Mouse (Mus musculus): ENCODE data around the gene Txn2. TPM values are rescaled to one million over a fixed set of nuclear protein-coding genes. Genes with fewer than 3 reads are reported as not detected.

The Txn2 gene
- total RNA-seq, 4 experiments from 2014 or later: 189 to 214 (median 212) TPM

- peak in 1 of 2 experiments; percentile 28 for DNase-seq (ENCODE audit: low spot score in 2 of 2)
Observed at GRCm38 (mm10) chr15:77934326-77934725, 5.5 kb upstream of the Txn2 start.

DNA sequence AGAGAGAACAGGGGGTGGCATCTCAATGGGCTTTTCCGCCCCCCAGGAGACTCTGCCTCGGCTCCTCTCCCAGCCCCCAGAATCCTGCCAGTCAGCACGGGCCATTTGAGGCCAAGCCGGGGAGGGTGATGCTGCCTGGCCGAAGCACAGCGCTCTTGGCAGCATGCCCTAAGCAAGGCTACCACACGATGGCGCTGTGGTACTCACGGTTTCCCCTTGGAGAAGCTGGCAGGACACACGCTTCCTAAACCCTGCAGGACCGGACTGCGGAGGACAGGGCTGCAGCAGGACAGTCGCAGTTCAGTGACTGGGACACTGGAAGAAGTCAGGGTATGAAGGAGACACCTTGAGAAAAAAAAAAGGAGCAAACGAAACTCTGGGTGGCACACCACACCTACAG is 5.0 kb upstream of the Txn2 start:
- DNase-seq (ENCODE audit: low spot score in 2 of 2): peak; percentile 99

GRCm38 (mm10) chr15:77933222-77933621 is 4.4 kb upstream of the Txn2 start:
- no peak for DNase-seq (ENCODE audit: low spot score in 2 of 2)

DNA sequence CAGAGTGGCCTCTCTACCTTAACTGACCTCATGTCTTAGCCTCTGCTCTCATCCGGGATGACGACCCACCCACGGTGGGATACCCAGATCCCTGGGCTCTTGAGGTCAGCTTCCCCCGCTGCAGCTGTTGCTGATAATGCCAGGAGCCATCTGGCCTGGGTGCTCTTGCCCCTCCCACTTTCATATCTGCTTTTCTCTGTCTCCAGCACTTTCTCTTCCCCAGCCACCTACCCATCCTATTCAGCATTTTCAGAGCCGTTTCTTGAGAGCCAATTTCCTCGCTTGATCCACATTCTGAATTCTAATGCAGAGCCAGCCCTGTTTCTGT is 2.8 kb upstream of the Txn2 start:
- DNase-seq (ENCODE audit: low spot score in 2 of 2): peak in 1 of 2 experiments; percentile 25

DNA sequence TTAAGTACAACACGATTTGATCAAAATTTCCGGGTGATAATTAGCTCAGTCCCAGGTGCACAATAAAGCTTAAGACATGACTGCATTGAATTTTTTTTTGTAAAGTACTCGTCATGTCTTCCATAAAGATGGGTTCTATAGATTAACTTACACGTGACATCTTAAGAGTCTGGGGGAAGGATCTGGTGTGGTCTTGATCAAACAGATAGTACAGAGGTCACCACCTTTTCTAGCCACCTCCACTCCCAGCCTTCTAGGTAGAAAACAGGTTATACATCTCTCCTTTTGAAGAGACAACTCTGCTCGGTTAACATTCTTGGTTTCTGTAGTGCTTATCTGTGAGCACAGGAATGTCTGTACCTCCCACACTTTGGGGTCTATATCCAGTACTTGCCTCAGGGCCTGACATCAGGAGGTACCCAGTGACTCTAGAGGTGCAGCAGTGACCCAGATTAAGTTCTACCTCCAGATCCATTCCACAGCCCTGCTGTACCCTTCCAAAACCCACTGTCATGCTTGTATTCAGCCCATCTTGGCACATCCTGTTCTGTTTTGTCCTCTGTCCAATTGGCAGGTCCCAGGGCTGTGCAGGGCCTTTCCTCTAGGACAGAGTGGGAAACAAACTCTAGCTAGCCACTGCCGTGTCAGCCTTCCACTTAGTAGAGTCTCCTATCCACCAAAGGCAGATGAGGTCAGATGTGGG is 2.3 kb upstream of the Txn2 start:
- no peak for DNase-seq (ENCODE audit: low spot score in 2 of 2)

DNA sequence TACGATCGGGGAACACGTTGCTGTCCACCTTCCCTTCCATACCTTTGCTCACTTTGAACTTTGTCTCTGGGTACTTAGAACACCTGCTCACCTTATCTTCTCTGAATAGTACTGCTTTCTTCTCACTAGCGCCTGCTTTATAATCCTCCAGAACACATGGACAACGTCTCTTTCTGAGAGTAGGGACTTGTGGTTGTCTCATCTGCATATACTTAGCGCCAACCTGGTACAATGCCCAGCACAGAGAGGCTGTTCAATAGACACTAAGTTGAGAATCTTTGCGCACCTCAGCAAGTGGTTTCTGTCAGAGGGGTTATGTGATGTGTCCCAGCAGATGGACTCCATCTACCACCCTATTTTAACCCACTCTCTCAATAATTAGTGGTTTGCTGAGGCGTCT is 998 bp upstream of the Txn2 start:
- DNase-seq (ENCODE audit: low spot score in 2 of 2): no peak

GRCm38 (mm10) chr15:77928091-77928490 is 715 bp downstream of the Txn2 start:
- DNase-seq (ENCODE audit: low spot score in 2 of 2): no peak

DNA sequence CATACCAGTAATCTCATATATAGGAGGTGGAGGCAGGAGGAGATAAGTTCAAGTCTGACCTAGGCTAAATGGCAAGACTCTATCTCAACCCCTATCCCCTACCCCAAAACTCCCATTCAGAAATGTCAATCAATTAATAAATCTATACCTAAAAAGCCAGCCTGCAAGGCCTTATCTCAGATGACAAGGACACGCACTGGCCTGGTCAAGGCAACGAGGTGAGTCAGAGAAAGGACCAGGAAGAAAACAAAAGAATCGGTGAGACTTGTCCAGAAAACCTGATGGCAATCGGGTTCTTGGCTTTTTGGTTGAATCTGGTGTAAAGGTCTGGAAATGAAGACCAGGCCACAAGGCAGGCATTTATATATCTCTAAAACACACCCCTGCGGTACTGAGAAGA is 1.9 kb downstream of the Txn2 start:
- no peak for DNase-seq (ENCODE audit: low spot score in 2 of 2)

GRCm38 (mm10) chr15:77925195-77925594 is 3.6 kb downstream of the Txn2 start:
- no peak for DNase-seq (ENCODE audit: low spot score in 2 of 2)

GRCm38 (mm10) chr15:77923267-77924035 is 5.4 kb downstream of the Txn2 start:
- no peak for DNase-seq (ENCODE audit: low spot score in 2 of 2)

DNA sequence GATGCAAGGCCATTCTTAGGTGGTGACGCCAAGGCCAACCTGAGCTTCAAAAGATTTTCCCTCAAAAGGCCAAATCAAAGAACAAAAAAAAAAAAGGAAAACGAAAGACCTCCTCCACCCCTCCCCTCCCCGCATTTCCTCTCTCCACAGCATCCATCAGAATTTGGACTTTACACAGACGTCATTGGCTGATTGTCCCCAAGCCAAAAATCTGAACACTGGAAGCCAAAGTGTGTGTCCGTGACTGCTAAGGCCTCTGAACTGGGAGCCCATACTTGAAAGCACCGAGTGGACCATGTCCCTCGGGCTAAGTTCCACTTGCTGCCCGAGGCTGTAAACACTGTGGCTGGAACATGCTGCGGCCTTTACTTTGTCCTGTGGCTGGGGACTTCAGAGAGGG is 6.1 kb downstream of the Txn2 start:
- DNase-seq (ENCODE audit: low spot score in 2 of 2): no peak

- DNase-seq (ENCODE audit: low spot score in 2 of 2): no peak
Observed at GRCm38 (mm10) chr15:77921636-77922035, 7.2 kb downstream of the Txn2 start.

GRCm38 (mm10) chr15:77920511-77921462 is 8.0 kb downstream of the Txn2 start:
- DNase-seq (ENCODE audit: low spot score in 2 of 2): no peak

- DNase-seq (ENCODE audit: low spot score in 2 of 2): no peak
Observed at GRCm38 (mm10) chr15:77919441-77919840, 9.4 kb downstream of the Txn2 start.

GRCm38 (mm10) chr15:77916851-77917544 is 11.8 kb downstream of the Txn2 start:
- DNase-seq (ENCODE audit: low spot score in 2 of 2): peak; percentile 87 to 88

GRCm38 (mm10) chr15:77915287-77915686 is 13.5 kb downstream of the Txn2 start:
- no peak for DNase-seq (ENCODE audit: low spot score in 2 of 2)

- no peak for DNase-seq (ENCODE audit: low spot score in 2 of 2)
Observed at GRCm38 (mm10) chr15:77914507-77914906, 14.3 kb downstream of the Txn2 start.

- DNase-seq (ENCODE audit: low spot score in 2 of 2): peak in 1 of 2 experiments; percentile 35
Observed at GRCm38 (mm10) chr15:77913054-77913453, 15.8 kb downstream of the Txn2 start.

- DNase-seq (ENCODE audit: low spot score in 2 of 2): no peak
Observed at GRCm38 (mm10) chr15:77912585-77912984, 16.2 kb downstream of the Txn2 start.

- DNase-seq (ENCODE audit: low spot score in 2 of 2): no peak
Observed at GRCm38 (mm10) chr15:77912048-77912447, 16.8 kb downstream of the Txn2 start.

GRCm38 (mm10) chr15:77911065-77911464 is 17.7 kb downstream of the Txn2 start:
- DNase-seq (ENCODE audit: low spot score in 2 of 2): no peak

All from gastrocnemius, adult 8-10 months (tissue).